Mouse (Mus musculus) intestine, embryonic 14.5 days (tissue): ENCODE results near the gene Slc30a5. TPM values are rescaled to one million over a fixed set of nuclear protein-coding genes. Genes with fewer than 3 reads are reported as not detected.
A peak's percentile ranks its signal among the peaks of the same experiment; 100 is the strongest.
"Not testable (repeated sequence)": the region's sequence is repeated elsewhere in the genome, so short reads cannot be mapped to it uniquely, and the experiment has no call there.

Experiments used
- ATAC-seq: fragments of 200-750 bp; cut with Nextera tagmentation; replicated peaks from 2 replicates; pipeline ENCODE4 v1.8.0; 2017; ENCODE audit warnings: low read depth, moderate number of reproducible peaks, moderate TSS enrichment, moderate library complexity; ENCODE audit not compliant: low FRiP score, low TSS enrichment
- DNase-seq: peaks from one replicate; pipeline ENCODE4 v3.0.0-alpha.2; 2018; ENCODE audit warnings: low spot score
- H3K27ac ChIP-seq: fragments of 300-500 bp; sonication (generic); 2 replicates; pipeline ENCODE4 v1.5.1; 2014; ENCODE audit warnings: low read depth, mild to moderate bottlenecking, control low read depth
- H3K27me3 ChIP-seq: fragments of 300-500 bp; sonication (generic); replicated peaks from 2 replicates; pipeline ENCODE4 v1.6.1; 2014; ENCODE audit warnings: low read length, control low read depth; ENCODE audit not compliant: control insufficient read depth, insufficient read depth
- H3K36me3 ChIP-seq: fragments of 300-500 bp; sonication (generic); 2 replicates; pipeline ENCODE4 v1.6.1; 2014; ENCODE audit warnings: low read length, control low read depth; ENCODE audit not compliant: control insufficient read depth, insufficient read depth
- H3K4me1 ChIP-seq: fragments of 300-500 bp; sonication (generic); replicated peaks from 2 replicates; pipeline ENCODE4 v1.6.1; 2014; ENCODE audit warnings: low read length, control low read depth, mixed read lengths; ENCODE audit not compliant: control insufficient read depth, insufficient read depth
- H3K4me2 ChIP-seq: fragments of 300-500 bp; sonication (generic); 2 replicates; pipeline ENCODE4 v1.6.1; 2014; ENCODE audit warnings: low read length
- H3K4me3 ChIP-seq: fragments of 300-500 bp; sonication (generic); 2 replicates; pipeline ENCODE4 v1.5.1; 2014; ENCODE audit warnings: low read depth, low read length, control low read depth, mixed read lengths
- H3K9ac ChIP-seq: fragments of 300-500 bp; sonication (generic); 2 replicates; pipeline ENCODE4 v1.6.1; 2014; ENCODE audit warnings: mild to moderate bottlenecking, low read length
- H3K9me3 ChIP-seq: fragments of 300-500 bp; sonication (generic); 2 replicates; pipeline ENCODE4 v1.6.1; 2016; ENCODE audit warnings: low read length, control low read depth; ENCODE audit not compliant: control insufficient read depth
- WGBS: fragments of 180-500 bp; shearing (Covaris S2); extraction: QIAGEN DNeasy Blood & Tissue Kit; methylation state at CpG from one replicate; pipeline ENCODE4 v1.1.7; 2014; 5-methylcytosine and 5-hydroxymethylcytosine counted together
- polyA plus RNA-seq: library from polyadenylated mRNA; unstranded; fragments of >200 nt; fragmentation: Nextera tagmentation; extraction: Ambion mirVana; gene quantifications from 2 replicates; pipeline ENCODE4 v1.2.1, GENCODE M21; 2014

Slc30a5 gene
- polyA plus RNA-seq, 1 experiment from 2014 or later: 65.4 TPM

DNA sequence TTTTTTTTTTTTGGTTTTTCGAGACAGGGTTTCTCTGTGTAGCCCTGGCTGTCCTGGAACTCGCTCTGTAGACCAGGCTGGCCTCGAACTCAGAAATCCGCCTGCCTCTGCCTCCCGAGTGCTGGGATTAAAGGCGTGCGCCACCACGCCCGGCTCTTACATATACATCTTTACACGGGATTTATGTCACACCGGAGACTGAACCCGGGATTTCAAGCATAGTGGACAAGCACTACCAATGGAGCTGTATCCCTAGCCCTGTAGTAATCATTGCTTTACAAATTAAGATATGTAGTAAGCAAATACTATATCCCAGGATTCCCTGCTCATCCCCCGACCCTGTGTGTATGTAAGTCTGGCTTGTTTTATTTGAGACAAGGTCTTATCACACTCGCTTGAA lies 45.2 kb downstream of the Slc30a5 start:
- H3K9me3 ChIP-seq, H3K4me2 ChIP-seq, H3K27ac ChIP-seq, ATAC-seq, H3K27me3 ChIP-seq, DNase-seq, H3K9ac ChIP-seq, H3K4me3 ChIP-seq: not testable (repeated sequence)
- H3K4me1 ChIP-seq: peaks cover 18% of the 10 kb centered on the region
- peaks cover 17% of the 10 kb centered on the region for H3K36me3 ChIP-seq
- 95% methylated on average over 10 of the region's 14 CpGs for WGBS

DNA sequence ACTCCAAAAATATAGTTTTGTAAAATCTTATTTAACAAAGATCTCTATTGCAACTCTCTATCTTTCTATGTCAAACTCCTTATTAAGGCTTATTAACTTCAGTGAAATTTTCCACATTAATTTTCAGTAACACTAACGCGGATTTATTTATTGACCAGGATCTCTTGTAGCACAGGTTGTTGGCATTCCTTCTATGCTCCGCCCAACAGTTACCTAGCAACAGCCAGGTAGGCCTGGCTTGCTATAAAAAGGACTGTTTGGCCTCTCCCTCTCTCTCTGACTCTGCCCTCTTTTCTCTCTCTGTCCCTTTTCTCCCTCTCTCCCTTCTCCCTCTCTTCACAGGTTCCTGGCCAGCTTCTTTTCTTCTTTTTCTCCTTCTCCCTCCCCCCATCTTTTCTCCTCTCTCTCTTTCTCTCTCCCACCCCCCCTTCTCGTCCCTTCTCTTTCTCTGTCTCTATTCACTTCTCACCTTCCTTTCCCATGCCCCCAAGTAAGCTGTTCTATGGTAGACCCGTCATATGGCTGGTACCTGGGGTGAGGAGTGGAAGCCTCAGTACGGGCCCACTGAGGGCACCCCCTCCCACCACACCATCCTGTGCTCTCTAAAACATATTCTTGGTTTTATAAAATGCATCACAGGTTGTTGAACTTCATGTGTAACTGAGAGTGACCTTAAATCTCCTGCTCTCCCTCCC lies 45.8 kb downstream of the Slc30a5 start:
- no peak for ATAC-seq

DNA sequence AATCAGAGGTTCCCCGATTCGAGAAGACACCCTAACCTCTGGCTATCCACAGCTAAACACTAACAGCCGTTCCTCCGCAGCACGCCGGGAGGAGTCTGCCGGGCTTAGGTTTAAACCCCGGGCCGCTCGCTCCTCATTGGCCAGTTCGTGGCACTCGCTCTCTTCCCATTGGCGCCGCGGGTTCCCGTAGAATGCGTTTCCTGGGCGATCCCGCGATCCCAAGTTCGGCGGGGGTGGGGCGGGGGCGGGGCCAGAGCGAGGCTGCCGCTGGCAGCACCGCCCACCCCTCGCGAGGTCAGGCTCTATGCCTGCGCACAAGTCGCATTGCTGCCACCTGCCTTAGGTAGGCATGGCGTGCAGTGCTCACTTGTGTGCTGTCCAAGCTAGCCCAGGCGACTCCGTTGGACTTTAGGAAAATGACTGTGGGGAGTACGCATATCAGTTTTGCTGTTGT lies 46.8 kb downstream of the Slc30a5 start, which contains the start of gene Ccnb1:
TSS of gene Ccnb1 (minus strand) at position 157 of the 454 bp plus-strand sequence.
- Histone ChIP-seq H3K36me3 (peaks cover 33% of the 10 kb centered on the region), H3K9ac (peak within 1 kb of the TSS; percentile 93), H3K4me3 (peak within 1 kb of the TSS; percentile 81), H3K27me3 (no peaks in the 10 kb centered on the region), H3K4me2 (peak within 1 kb of the TSS; percentile 68), H3K9me3 (no peaks in the 10 kb centered on the region), H3K27ac (peak within 1 kb of the TSS; percentile 71), H3K4me1 (peaks cover 18% of the 10 kb centered on the region)
- under 1% methylated on average over 35 of the region's 35 CpGs for WGBS
- peak; percentile 94 for DNase-seq
- ATAC-seq: peak; percentile 98

More for the DNA sequence above, 45.8 kb downstream of the Slc30a5 start:
- H3K4me1 ChIP-seq: peaks cover 18% of the 10 kb centered on the region
- DNase-seq: no peak
- no peak overlapping the region for H3K27ac ChIP-seq
- no peaks in the 10 kb centered on the region for H3K27me3 ChIP-seq
- 58% methylated on average over 6 of the region's 6 CpGs for WGBS
- H3K9ac ChIP-seq: no peak overlapping the region
- peaks cover 23% of the 10 kb centered on the region for H3K36me3 ChIP-seq
- no peak overlapping the region for H3K4me2 ChIP-seq
- H3K4me3 ChIP-seq: no peak overlapping the region
- no peaks in the 10 kb centered on the region for H3K9me3 ChIP-seq

DNA sequence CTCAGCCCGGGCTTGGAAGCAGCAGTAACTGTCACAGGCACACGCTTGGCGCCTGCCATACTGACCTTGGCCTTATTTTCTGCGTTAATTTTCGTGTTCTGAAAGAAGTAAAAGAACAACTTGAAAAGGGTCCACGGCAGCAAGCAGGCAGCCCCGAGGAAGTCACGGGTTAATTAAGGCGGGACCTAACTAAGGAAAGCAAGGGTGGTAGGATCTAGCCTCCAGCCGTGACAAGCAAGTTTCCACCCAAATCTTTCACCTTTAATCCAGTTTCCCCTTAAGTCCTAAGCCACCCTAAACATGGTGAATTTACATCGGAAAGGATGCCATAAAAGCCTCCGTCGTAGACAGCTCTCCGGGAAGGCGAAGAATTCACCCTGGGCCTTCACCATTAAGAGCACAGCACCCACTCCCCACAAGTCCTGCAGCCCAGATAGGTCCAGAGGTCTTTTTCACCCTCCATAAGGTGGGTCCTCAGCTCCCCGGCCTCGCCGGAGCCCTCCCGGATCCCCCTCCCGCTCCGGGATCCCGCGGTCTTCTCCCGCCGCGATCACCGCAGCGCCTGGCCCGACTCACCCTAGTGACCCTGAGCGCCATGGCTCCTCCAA lies 47.3 kb downstream of the Slc30a5 start:
- Histone ChIP-seq H3K4me2 (peak overlapping the region; percentile 68), H3K9me3 (no peaks in the 10 kb centered on the region), H3K27me3 (no peaks in the 10 kb centered on the region), H3K4me1 (peaks cover 18% of the 10 kb centered on the region), H3K36me3 (peaks cover 39% of the 10 kb centered on the region), H3K4me3 (peak overlapping the region; percentile 81), H3K9ac (peak overlapping the region; percentile 93), H3K27ac (peak overlapping the region; percentile 71)
- ATAC-seq (peak; percentile 45; the same call in 1 of the 2 replicates), DNase-seq (no peak)
- WGBS: under 1% methylated on average over 30 of the region's 30 CpGs

DNA sequence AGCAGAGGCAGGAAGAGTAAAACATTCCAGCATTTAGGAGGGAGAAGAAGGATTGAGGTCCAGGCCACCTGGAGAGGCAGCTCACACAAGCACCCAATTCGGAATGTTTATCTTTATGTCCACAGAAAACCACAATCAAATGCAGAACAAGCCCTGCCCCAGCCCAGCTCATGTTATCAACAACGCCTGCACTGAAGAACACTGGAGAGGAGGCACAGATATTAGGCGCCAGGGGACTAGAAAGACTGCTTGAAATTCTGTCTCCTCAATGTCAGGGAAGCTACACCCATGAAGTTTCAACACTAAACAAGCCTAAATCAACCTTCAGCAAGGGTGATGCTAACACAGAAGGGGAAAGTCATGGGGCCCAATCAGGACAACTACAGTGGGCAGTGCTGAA lies 55.7 kb downstream of the Slc30a5 start:
- Histone ChIP-seq H3K27me3 (no peaks in the 10 kb centered on the region), H3K9me3 (no peaks in the 10 kb centered on the region), H3K4me2 (no peak overlapping the region), H3K4me1 (peaks cover 13% of the 10 kb centered on the region), H3K27ac (no peak overlapping the region), H3K9ac (no peak overlapping the region), H3K36me3 (peaks cover 41% of the 10 kb centered on the region), H3K4me3 (no peak overlapping the region)
- DNase-seq (no peak), ATAC-seq (no peak)
- 75% methylated on average over 3 of the region's 3 CpGs for whole genome bisulfite sequencing

DNA sequence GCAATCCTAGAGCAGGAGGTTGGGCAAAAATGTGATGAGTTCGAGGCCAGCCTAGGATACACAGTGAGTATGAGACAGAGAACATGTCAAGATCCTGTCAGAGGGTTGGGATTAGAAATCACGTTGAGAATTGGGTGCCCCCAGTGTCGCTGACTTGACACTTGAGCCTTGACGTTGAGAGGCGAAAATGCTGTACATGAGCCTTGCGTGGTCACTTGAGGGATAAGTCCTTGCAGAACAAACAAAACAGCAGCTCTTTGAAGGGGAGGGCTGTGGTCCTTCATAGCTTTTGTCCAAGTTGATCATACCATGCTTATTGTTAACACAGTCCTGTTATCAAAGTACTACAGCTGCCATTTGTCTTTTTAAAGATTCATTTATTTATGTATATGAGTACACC lies 56.5 kb downstream of the Slc30a5 start:
- no peak overlapping the region for H3K9ac ChIP-seq
- no peaks in the 10 kb centered on the region for H3K9me3 ChIP-seq
- no peaks in the 10 kb centered on the region for H3K27me3 ChIP-seq
- no peak for ATAC-seq
- no peak overlapping the region for H3K27ac ChIP-seq
- H3K36me3 ChIP-seq: peaks cover 40% of the 10 kb centered on the region
- DNase-seq: no peak
- peak overlapping the region; percentile 97; the same call in 1 of the 2 replicates for H3K4me2 ChIP-seq
- peaks cover 13% of the 10 kb centered on the region for H3K4me1 ChIP-seq
- WGBS: 63% methylated on average over 6 of the region's 6 CpGs
- H3K4me3 ChIP-seq: no peak overlapping the region

DNA sequence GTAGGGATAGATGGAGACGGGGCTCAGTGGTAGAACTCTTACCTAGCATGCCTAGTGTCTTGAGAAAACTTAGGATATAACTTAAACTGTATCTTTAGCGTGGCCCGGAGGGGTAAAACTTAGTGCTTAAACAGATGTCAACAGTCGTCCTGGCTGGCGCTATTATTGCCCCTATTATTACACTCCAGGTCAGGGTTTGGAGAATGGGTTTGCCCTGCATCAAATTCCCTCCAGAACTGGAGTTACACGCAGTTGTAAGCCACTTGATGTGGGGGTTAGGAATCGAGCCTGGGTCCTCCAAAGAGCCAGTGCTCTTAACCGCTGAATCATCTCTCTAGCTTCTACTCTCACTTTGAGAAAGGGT lies 57.2 kb downstream of the Slc30a5 start:
- Histone ChIP-seq H3K9me3 (no peaks in the 10 kb centered on the region), H3K27me3 (no peaks in the 10 kb centered on the region), H3K9ac (peak overlapping the region; percentile 70; the same call in 1 of the 2 replicates), H3K36me3 (peaks cover 38% of the 10 kb centered on the region), H3K4me2 (peak overlapping the region; percentile 97), H3K27ac (peak overlapping the region; percentile 9; the same call in 1 of the 2 replicates), H3K4me1 (peaks cover 13% of the 10 kb centered on the region), H3K4me3 (peak overlapping the region; percentile 91)
- no peak; the same call in 1 of the 2 replicates for ATAC-seq
- DNase-seq: no peak
- whole genome bisulfite sequencing: 10% methylated on average over 8 of the region's 8 CpGs

DNA sequence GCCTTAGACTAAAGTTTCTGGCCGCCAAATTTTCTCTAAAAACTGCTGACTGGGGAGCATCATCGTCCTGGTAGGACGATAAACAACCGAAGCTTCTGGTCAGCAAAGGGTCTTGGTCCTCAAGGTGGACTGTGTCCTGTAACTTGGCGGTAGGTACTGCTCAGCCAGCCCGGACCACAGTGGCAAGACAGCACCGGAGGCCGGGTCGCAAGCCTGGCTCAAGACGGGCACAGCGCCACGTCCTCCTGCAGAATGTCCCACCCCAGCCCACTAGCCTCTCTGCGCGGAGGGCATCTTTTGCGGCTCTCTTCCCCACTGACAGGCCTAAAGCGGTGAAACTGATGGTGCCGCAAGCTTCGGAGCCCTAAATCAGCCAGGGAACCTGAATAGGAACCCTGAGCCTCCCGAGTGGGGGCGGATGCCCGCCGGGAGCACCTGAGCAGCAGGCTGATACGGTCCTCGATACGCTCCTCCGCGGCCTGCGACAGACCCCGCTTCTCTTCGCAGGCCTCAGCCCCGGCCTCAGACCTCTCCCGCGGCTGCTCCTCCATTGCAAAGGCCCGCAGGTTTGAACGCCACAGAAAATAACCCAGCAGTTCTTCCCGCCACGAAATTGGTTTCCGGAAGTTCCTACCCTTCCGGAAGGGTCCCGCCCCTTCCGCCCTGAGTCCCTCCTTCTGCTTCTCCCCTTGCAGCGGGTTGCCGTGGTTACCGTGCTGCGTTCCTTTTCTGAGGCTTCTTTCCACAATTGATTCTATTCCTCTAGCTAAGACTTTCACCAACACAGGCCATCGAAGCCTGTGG lies 57.8 kb downstream of the Slc30a5 start, which contains the start of gene Cenph:
TSS of gene Cenph (minus strand) at position 648 of the 804 bp plus-strand sequence.
- ATAC-seq (peak; percentile 90), DNase-seq (peak; percentile 88)
- peaks cover 13% of the 10 kb centered on the region for H3K4me1 ChIP-seq
- peaks cover 36% of the 10 kb centered on the region for H3K36me3 ChIP-seq
- H3K27ac ChIP-seq: peak within 1 kb of the TSS; percentile 9; the same call in 1 of the 2 replicates
- H3K4me2 ChIP-seq: peak within 1 kb of the TSS; percentile 97
- no peaks in the 10 kb centered on the region for H3K9me3 ChIP-seq
- H3K27me3 ChIP-seq: no peaks in the 10 kb centered on the region
- H3K4me3 ChIP-seq: peak within 1 kb of the TSS; percentile 91
- peak within 1 kb of the TSS; percentile 70 for H3K9ac ChIP-seq
- WGBS: under 1% methylated on average over 46 of the region's 46 CpGs
